Mouse (Mus musculus): ENCODE measurements around the gene Fmc1. TPM values are rescaled to one million over a fixed set of nuclear protein-coding genes. Genes with fewer than 3 reads are reported as not detected.

The Fmc1 gene
- 156 and 164 TPM in 2 replicates for polyA plus RNA-seq (2014; fragmentation: Nextera tagmentation; extraction: Ambion mirVana)

DNA sequence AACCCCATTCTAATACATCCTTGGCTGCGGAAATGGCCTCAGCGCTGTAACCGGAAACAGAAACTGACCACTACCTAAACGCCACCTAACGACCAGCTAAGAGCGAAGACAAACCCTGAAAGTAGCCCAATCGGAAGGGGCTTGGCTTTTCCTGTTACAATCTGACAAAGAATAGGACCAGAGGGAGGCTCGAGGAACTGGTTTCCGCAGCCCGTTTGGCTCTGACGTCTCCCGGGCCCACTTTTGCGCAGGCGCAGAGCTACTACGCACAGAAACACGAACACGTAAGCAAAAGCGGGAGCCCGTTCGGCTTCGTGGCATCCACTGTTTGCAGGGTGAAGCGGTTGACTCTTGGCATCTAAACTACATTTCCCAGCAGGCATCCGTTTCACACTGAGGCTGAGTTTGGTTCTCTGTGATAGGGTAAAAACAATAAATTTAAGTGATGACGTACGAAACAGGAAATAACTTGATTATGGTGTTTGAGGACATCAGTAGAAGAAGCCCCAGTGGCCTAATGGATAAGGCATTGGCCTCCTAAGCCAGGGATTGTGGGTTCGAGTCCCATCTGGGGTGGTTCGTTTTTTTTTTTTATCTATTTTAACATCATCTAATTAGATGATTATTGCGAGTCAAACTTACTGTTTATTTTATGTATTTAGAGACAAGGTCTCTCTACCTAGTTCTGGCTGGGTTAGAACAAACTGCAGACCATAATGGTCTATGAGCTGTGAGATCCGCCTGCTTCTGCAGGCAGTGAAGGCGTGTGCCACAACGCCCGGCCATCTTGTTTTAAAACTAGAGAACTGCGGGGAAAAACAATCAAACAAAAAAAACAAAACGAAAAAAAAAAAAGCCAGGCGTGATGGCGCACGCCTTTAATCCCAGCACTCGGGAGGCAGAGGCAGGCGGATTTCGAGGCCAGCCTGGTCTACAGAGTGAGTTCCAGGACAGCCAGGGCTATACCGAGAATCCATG, at the start of gene Fmc1:
TSS of gene Fmc1 (plus strand) at position 75 of the 978 bp plus-strand sequence.
- Histone ChIP-seq H3K9me3 (ENCODE audit: control insufficient read depth, low read length) (no peaks in the 10 kb centered on the region), H3K4me3 (ENCODE audit: low read depth, low read length) (peak within 1 kb of the TSS; percentile 91), H3K36me3 (ENCODE audit: control insufficient read depth, insufficient read depth, low read length) (no peaks in the 10 kb centered on the region), H3K27me3 (replicated peaks; ENCODE audit: control insufficient read depth, insufficient read depth, low read length) (no peaks in the 10 kb centered on the region), H3K27ac (ENCODE audit: low read depth) (peak within 1 kb of the TSS; percentile 97), H3K9ac (ENCODE audit: low read length) (peak within 1 kb of the TSS; percentile 90), H3K4me2 (ENCODE audit: low read length) (peak within 1 kb of the TSS; percentile 96), H3K4me1 (replicated peaks; ENCODE audit: control insufficient read depth, insufficient read depth, low read length) (peaks cover 5% of the 10 kb centered on the region; the same call in 1 of the 2 replicates)
- WGBS = 5% methylated on average over 41 of the region's 41 CpGs
- DNase-seq (ENCODE audit: low spot score) (peak; percentile 96), ATAC-seq (replicated peaks; ENCODE audit: low FRiP score, low TSS enrichment, low read depth) (peak; percentile 91)

DNA sequence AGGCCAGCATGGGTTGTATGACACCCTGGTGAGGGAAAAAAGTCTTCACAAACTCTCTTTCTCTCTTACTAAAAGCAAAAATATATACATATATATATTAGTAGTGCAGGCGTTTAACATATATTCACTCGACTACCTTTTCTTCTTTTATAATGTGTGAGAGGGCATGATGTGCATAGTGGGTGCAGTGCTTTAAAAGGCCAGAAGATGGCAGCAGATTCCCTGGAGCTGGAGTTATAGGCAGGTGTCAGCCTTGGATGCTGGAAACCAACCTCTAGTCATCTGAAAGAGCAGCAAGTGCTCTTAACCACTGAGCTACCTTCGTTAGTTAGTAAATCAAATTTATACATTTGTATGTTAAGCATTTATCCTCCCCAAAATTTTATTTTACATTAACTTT, 40.8 kb upstream of the Fmc1 start:
- H3K27me3 ChIP-seq (replicated peaks; ENCODE audit: control insufficient read depth, insufficient read depth, low read length) = no peaks in the 10 kb centered on the region
- WGBS = 86% methylated on average over 3 of the region's 3 CpGs
- DNase-seq (ENCODE audit: low spot score) = peak; percentile 60
- peaks cover 55% of the 10 kb centered on the region for H3K36me3 ChIP-seq (ENCODE audit: control insufficient read depth, insufficient read depth, low read length)
- ATAC-seq (replicated peaks; ENCODE audit: low FRiP score, low TSS enrichment, low read depth) = no peak
- no peak overlapping the region for H3K4me3 ChIP-seq (ENCODE audit: low read depth, low read length)
- H3K4me1 ChIP-seq (replicated peaks; ENCODE audit: control insufficient read depth, insufficient read depth, low read length) = no peaks in the 10 kb centered on the region
- H3K9ac ChIP-seq (ENCODE audit: low read length) = no peak overlapping the region
- no peak overlapping the region for H3K4me2 ChIP-seq (ENCODE audit: low read length)
- no peak overlapping the region for H3K27ac ChIP-seq (ENCODE audit: low read depth)
- no peaks in the 10 kb centered on the region for H3K9me3 ChIP-seq (ENCODE audit: control insufficient read depth, low read length)

DNA sequence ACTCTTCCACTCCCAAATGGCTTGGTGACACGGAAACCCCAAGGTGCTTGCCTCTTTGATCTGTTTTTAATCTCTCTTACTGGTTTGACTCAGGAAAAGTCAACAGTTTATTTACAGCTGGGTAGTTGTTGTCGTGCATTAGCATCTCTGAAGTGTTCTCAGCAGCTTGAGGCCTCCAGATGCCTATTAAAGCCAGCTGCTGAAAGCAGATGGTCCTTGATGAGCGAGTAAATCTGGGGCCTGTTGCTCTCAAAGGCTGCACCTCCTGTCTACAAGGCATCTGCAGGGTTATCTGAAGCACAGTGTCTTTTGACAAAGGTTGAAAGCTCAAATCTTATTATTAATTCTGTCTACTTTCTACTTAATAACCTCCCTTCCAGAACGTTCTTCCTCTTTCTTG, 37.7 kb upstream of the Fmc1 start:
- DNase-seq (ENCODE audit: low spot score) = no peak
- no peak overlapping the region for H3K4me2 ChIP-seq (ENCODE audit: low read length)
- H3K9me3 ChIP-seq (ENCODE audit: control insufficient read depth, low read length) = no peaks in the 10 kb centered on the region
- peaks cover 65% of the 10 kb centered on the region for H3K36me3 ChIP-seq (ENCODE audit: control insufficient read depth, insufficient read depth, low read length)
- no peak overlapping the region for H3K9ac ChIP-seq (ENCODE audit: low read length)
- no peaks in the 10 kb centered on the region for H3K27me3 ChIP-seq (replicated peaks; ENCODE audit: control insufficient read depth, insufficient read depth, low read length)
- ATAC-seq (replicated peaks; ENCODE audit: low FRiP score, low TSS enrichment, low read depth) = no peak
- H3K4me3 ChIP-seq (ENCODE audit: low read depth, low read length) = no peak overlapping the region
- H3K4me1 ChIP-seq (replicated peaks; ENCODE audit: control insufficient read depth, insufficient read depth, low read length) = no peaks in the 10 kb centered on the region
- 43% methylated on average over 4 of the region's 4 CpGs for whole genome bisulfite sequencing
- no peak overlapping the region for H3K27ac ChIP-seq (ENCODE audit: low read depth)

DNA sequence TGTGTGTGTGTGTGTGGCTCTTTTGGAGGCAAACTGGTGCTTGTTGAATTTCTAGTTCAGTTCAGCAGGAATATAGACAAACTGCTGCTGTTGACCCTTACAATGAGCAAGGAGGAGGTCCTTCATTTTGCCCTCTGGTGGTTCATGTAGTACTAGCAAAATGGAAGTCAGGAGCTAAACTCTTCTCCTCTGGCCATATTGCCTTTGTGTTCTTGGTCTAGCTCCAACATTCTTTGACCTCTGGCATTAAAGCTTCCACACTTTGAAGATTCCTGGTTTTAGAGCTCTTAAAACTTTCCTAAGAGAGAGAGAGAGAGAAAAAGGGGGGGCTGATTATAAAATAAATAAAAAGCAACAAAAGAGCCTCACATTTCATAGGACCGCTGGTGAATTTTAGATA, 21.2 kb upstream of the Fmc1 start:
- H3K27me3 ChIP-seq (replicated peaks; ENCODE audit: control insufficient read depth, insufficient read depth, low read length) = no peaks in the 10 kb centered on the region
- 0 out of 2 replicates have a peak, but pooled peaks cover 3% of the 10 kb centered on the region for H3K36me3 ChIP-seq (ENCODE audit: control insufficient read depth, insufficient read depth, low read length)
- WGBS = 89% methylated on average over 1 of the region's 1 CpGs
- no peak overlapping the region for H3K4me3 ChIP-seq (ENCODE audit: low read depth, low read length)
- DNase-seq (ENCODE audit: low spot score) = no peak
- no peak overlapping the region for H3K4me2 ChIP-seq (ENCODE audit: low read length)
- H3K4me1 ChIP-seq (replicated peaks; ENCODE audit: control insufficient read depth, insufficient read depth, low read length) = no peaks in the 10 kb centered on the region
- no peaks in the 10 kb centered on the region for H3K9me3 ChIP-seq (ENCODE audit: control insufficient read depth, low read length)
- H3K9ac ChIP-seq (ENCODE audit: low read length) = no peak overlapping the region
- no peak overlapping the region for H3K27ac ChIP-seq (ENCODE audit: low read depth)
- ATAC-seq (replicated peaks; ENCODE audit: low FRiP score, low TSS enrichment, low read depth) = no peak

DNA sequence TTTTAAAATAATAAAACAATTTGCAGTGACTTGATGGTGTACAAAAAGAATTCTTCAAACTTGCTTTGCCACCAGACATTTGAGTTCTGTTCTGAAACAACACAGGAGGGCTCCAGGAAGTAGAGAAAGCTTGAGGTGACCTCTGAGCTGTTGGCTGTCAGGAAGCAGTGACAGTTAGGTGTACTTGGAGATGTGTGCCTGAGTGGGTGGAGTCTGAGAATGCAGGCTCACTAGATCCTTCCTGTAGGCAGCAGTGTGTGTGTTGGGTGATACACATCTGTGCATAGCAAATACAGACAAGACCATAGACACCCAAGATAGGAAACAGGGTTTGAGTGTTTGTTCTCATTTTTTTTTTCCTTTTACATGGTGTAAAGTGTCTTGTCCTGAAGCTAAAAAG, 20.5 kb upstream of the Fmc1 start:
- no peak overlapping the region for H3K4me3 ChIP-seq (ENCODE audit: low read depth, low read length)
- DNase-seq (ENCODE audit: low spot score) = no peak

DNA sequence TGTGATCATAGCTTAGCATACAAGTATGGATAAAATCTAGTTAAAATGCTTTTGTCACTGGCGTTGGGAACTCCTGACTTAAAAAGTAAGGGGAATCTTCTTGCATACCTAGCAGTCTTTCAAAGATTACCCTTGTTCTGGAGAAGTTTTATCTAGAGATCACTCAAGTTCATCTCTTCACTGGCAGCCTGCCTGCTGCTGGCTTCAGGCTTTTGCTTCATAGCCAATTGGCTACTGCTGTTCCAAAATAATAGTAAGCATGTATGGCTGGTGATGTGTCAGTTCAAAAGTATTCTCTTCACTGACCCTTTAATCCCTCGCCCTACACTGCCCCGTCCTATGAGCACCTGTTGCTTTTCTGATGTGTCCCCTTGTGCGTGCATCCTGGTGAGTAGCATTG, 18.1 kb upstream of the Fmc1 start:
- 96% methylated on average over 4 of the region's 4 CpGs for WGBS
- Histone ChIP-seq H3K27ac (ENCODE audit: low read depth) (no peak overlapping the region), H3K9me3 (ENCODE audit: control insufficient read depth, low read length) (no peaks in the 10 kb centered on the region), H3K4me1 (replicated peaks; ENCODE audit: control insufficient read depth, insufficient read depth, low read length) (no peaks in the 10 kb centered on the region), H3K27me3 (replicated peaks; ENCODE audit: control insufficient read depth, insufficient read depth, low read length) (no peaks in the 10 kb centered on the region), H3K36me3 (ENCODE audit: control insufficient read depth, insufficient read depth, low read length) (no peaks in the 10 kb centered on the region), H3K4me3 (ENCODE audit: low read depth, low read length) (no peak overlapping the region), H3K9ac (ENCODE audit: low read length) (no peak overlapping the region), H3K4me2 (ENCODE audit: low read length) (no peak overlapping the region)
- DNase-seq (ENCODE audit: low spot score) = no peak
- ATAC-seq (replicated peaks; ENCODE audit: low FRiP score, low TSS enrichment, low read depth) = no peak

More for the DNA sequence above, 20.5 kb upstream of the Fmc1 start:
- Histone ChIP-seq H3K36me3 (ENCODE audit: control insufficient read depth, insufficient read depth, low read length) (0 out of 2 replicates have a peak, but pooled peaks cover 3% of the 10 kb centered on the region), H3K4me2 (ENCODE audit: low read length) (no peak overlapping the region), H3K27me3 (replicated peaks; ENCODE audit: control insufficient read depth, insufficient read depth, low read length) (no peaks in the 10 kb centered on the region), H3K27ac (ENCODE audit: low read depth) (no peak overlapping the region), H3K4me1 (replicated peaks; ENCODE audit: control insufficient read depth, insufficient read depth, low read length) (no peaks in the 10 kb centered on the region), H3K9me3 (ENCODE audit: control insufficient read depth, low read length) (no peaks in the 10 kb centered on the region), H3K9ac (ENCODE audit: low read length) (no peak overlapping the region)
- ATAC-seq (replicated peaks; ENCODE audit: low FRiP score, low TSS enrichment, low read depth) = no peak

DNA sequence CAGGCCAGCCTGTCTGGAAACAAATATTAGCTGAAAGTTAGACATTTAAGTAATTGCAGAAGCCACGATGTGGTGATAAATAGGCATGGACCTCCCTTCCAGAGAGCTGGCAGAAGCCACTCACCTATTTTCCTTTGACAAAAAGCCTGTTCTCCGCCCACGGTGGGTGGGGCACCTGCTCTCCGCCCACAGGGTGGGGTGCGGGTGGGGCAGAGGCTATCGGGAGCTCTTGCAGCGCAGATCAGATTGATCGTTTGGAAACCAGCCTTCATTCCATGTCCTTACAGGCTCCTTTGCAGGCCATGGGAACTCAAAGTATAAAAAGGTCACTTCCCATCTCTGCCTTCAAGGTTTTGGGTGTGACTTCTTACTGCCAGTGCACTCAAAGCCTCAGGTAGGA, 9.5 kb upstream of the Fmc1 start:
- WGBS = 18% methylated on average over 8 of the region's 8 CpGs
- H3K9me3 ChIP-seq (ENCODE audit: control insufficient read depth, low read length) = no peaks in the 10 kb centered on the region
- no peaks in the 10 kb centered on the region for H3K27me3 ChIP-seq (replicated peaks; ENCODE audit: control insufficient read depth, insufficient read depth, low read length)
- H3K4me1 ChIP-seq (replicated peaks; ENCODE audit: control insufficient read depth, insufficient read depth, low read length) = no peaks in the 10 kb centered on the region
- H3K36me3 ChIP-seq (ENCODE audit: control insufficient read depth, insufficient read depth, low read length) = no peaks in the 10 kb centered on the region
- H3K4me2 ChIP-seq (ENCODE audit: low read length) = peak overlapping the region; percentile 15
- ATAC-seq (replicated peaks; ENCODE audit: low FRiP score, low TSS enrichment, low read depth) (no peak), DNase-seq (ENCODE audit: low spot score) (no peak)
- no peak overlapping the region for H3K9ac ChIP-seq (ENCODE audit: low read length)
- no peak overlapping the region for H3K4me3 ChIP-seq (ENCODE audit: low read depth, low read length)
- H3K27ac ChIP-seq (ENCODE audit: low read depth) = no peak overlapping the region

DNA sequence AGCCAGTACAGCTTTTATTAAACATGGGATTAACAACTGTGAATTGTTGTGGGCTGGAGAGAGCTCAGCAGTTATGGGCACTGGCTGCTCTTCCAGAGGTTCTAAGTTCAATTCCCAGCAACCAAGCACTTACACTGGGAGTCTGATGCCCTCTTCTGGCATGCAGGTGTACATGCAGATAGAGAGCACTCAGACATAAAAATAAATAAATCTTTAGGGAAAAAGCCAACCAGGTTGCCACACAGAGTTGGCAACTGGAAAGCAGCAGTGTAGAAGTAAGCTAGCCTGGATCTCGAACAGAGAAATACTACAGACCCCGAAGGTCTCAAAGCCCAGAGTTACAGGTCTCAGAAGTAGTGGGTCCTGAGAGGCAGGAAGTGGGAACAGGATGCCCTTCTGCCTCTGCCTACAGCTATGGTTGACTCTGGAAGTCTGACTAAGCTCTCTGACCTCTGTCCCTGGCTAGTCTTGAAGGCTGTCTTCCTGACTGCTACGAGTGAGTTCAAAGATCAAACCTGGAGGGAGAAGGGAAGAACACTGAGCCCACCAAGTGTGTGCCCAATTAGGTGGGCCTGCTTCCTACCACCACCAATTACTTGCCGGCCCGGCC, 2.0 kb upstream of the Fmc1 start:
- no peak overlapping the region for H3K4me2 ChIP-seq (ENCODE audit: low read length)
- H3K9me3 ChIP-seq (ENCODE audit: control insufficient read depth, low read length) = no peaks in the 10 kb centered on the region
- H3K27me3 ChIP-seq (replicated peaks; ENCODE audit: control insufficient read depth, insufficient read depth, low read length) = no peaks in the 10 kb centered on the region
- no peak overlapping the region for H3K9ac ChIP-seq (ENCODE audit: low read length)
- 61% methylated on average over 5 of the region's 5 CpGs for WGBS
- peaks cover 5% of the 10 kb centered on the region; the same call in 1 of the 2 replicates for H3K4me1 ChIP-seq (replicated peaks; ENCODE audit: control insufficient read depth, insufficient read depth, low read length)
- ATAC-seq (replicated peaks; ENCODE audit: low FRiP score, low TSS enrichment, low read depth) (no peak), DNase-seq (ENCODE audit: low spot score) (no peak)
- no peak overlapping the region for H3K27ac ChIP-seq (ENCODE audit: low read depth)
- no peaks in the 10 kb centered on the region for H3K36me3 ChIP-seq (ENCODE audit: control insufficient read depth, insufficient read depth, low read length)
- no peak overlapping the region for H3K4me3 ChIP-seq (ENCODE audit: low read depth, low read length)

All from intestine, embryonic 14.5 days (tissue).